Mouse (Mus musculus) limb, embryonic 11.5 days (tissue): ENCODE results near the gene Slc25a28. TPM values are rescaled to one million over a fixed set of nuclear protein-coding genes. Genes with fewer than 3 reads are reported as not detected.
A peak's percentile ranks its signal among the peaks of the same experiment; 100 is the strongest.

ENCODE experiments used
- ATAC-seq: fragments of 200-750 bp; cut with Nextera tagmentation; 2 replicates; pipeline ENCODE4 v1.8.0; 2017; ENCODE audit warnings: low read depth; ENCODE audit not compliant: insufficient number of reproducible peaks, low FRiP score, low TSS enrichment
- DNase-seq: peaks from one replicate; pipeline ENCODE4 v3.0.0-alpha.2; 2015; ENCODE audit warnings: low spot score
- H3K27ac ChIP-seq: fragments of 300-500 bp; sonication (generic); replicated peaks from 2 replicates; pipeline ENCODE4 v1.5.1; 2014; ENCODE audit warnings: low read depth, mild to moderate bottlenecking, low read length
- H3K27me3 ChIP-seq: fragments of 300-500 bp; sonication (generic); 2 replicates; pipeline ENCODE4 v1.6.1; 2014; ENCODE audit warnings: mild to moderate bottlenecking, low read length, mixed read lengths; ENCODE audit not compliant: control insufficient read depth, insufficient read depth
- H3K36me3 ChIP-seq: fragments of 300-500 bp; sonication (generic); 2 replicates; pipeline ENCODE4 v1.6.1; 2014; ENCODE audit warnings: mild to moderate bottlenecking, low read length, moderate library complexity, mixed read lengths; ENCODE audit not compliant: control insufficient read depth, insufficient read depth
- H3K4me1 ChIP-seq: fragments of 300-500 bp; sonication (generic); 2 replicates; pipeline ENCODE4 v1.6.1; 2014; ENCODE audit warnings: low read length, mixed read lengths; ENCODE audit not compliant: control insufficient read depth, insufficient read depth
- H3K4me2 ChIP-seq: fragments of 300-500 bp; sonication (generic); 2 replicates; pipeline ENCODE4 v1.6.1; 2014; ENCODE audit warnings: low read depth, mild to moderate bottlenecking, moderate library complexity; ENCODE audit not compliant: severe bottlenecking
- H3K4me3 ChIP-seq: fragments of 300-500 bp; sonication (generic); 2 replicates; pipeline ENCODE4 v1.5.1; 2014; ENCODE audit warnings: low read depth, low read length
- H3K9ac ChIP-seq: fragments of 300-500 bp; sonication (generic); 2 replicates; pipeline ENCODE4 v1.6.1; 2014; ENCODE audit warnings: mild to moderate bottlenecking, low read length
- H3K9me3 ChIP-seq: fragments of 300-500 bp; sonication (generic); 2 replicates; pipeline ENCODE4 v1.6.1; 2016; ENCODE audit warnings: low read length; ENCODE audit not compliant: control insufficient read depth
- WGBS: fragments of 180-500 bp; shearing (Covaris S2); extraction: QIAGEN DNeasy Blood & Tissue Kit; methylation state at CpG from one replicate; pipeline ENCODE4 v1.1.7; 2014; 5-methylcytosine and 5-hydroxymethylcytosine counted together
- polyA plus RNA-seq: library from polyadenylated mRNA; unstranded; fragments of >200 nt; fragmentation: Nextera tagmentation; extraction: Ambion mirVana; gene quantifications from 2 replicates; pipeline ENCODE4 v1.2.1, GENCODE M21; 2014

Gene Slc25a28
- polyA plus RNA-seq: 10.3 and 11.2 TPM in 2 replicates

DNA sequence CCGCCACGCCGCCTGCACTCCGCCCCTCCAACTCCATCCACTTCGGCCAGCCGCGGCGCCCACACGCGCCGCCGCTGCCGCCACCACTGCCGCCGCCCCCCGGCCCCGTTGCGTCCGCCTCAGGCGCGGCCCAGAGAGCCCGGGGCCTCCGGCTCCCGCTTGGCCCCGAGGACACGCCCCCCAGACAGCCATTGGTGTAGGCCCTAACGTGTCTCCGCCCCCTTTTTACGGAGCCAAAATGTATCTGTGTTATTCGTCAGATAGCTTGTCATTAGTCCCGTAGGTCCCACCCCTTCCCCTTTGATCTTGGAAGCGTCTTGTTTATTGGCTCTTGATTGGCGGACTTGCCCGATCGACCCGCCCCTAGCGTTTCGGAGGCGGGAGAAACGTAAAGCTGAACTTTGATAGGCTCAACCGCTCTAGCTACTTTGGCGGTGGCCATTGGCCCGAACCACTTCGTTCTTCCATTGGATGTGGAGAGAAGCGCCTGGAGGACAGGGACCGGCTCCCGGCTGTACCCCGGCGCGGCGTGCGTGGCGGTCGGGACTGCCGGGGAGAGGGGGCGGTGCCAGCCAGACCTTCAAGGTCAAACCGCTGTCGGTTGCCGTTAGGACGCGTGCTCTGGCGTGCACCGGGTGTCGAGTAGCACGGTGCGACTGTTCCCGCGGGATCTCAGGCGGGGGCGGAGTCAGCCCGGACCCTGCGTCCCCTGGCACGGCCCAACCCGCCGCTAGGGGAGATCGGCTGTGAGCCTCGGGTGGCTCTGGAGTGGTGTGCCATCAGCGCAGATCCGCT lies at the start of gene Slc25a28:
TSS of gene Slc25a28 (minus strand) at position 152 of the 795 bp plus-strand sequence.
- H3K9me3 ChIP-seq: no peaks in the 10 kb centered on the region
- H3K36me3 ChIP-seq: no peaks in the 10 kb centered on the region
- peaks cover 8% of the 10 kb centered on the region; the same call in 1 of the 2 replicates for H3K4me1 ChIP-seq
- H3K9ac ChIP-seq: peak within 1 kb of the TSS; percentile 88
- peak; percentile 98 for ATAC-seq
- peak within 1 kb of the TSS; percentile 82 for H3K4me3 ChIP-seq
- DNase-seq: peak; percentile 96
- H3K4me2 ChIP-seq: peak within 1 kb of the TSS; percentile 90
- WGBS: under 1% methylated on average over 73 of the region's 79 CpGs
- H3K27ac ChIP-seq: peak within 1 kb of the TSS; percentile 87
- H3K27me3 ChIP-seq: no peaks in the 10 kb centered on the region

- no peaks in the 10 kb centered on the region for H3K9me3 ChIP-seq
- ATAC-seq: no peak
- DNase-seq: no peak
- no peak overlapping the region for H3K4me3 ChIP-seq
- no peak overlapping the region for H3K9ac ChIP-seq
- H3K4me1 ChIP-seq: no peaks in the 10 kb centered on the region
- 93% methylated on average over 20 of the region's 20 CpGs for WGBS
- H3K27me3 ChIP-seq: no peaks in the 10 kb centered on the region
- no peak overlapping the region for H3K27ac ChIP-seq
- H3K4me2 ChIP-seq: no peak overlapping the region
- H3K36me3 ChIP-seq: peaks cover 7% of the 10 kb centered on the region
Observed at GRCm38 (mm10) chr19:43724194-43724593, 49.5 kb upstream of the Slc25a28 start.

DNA sequence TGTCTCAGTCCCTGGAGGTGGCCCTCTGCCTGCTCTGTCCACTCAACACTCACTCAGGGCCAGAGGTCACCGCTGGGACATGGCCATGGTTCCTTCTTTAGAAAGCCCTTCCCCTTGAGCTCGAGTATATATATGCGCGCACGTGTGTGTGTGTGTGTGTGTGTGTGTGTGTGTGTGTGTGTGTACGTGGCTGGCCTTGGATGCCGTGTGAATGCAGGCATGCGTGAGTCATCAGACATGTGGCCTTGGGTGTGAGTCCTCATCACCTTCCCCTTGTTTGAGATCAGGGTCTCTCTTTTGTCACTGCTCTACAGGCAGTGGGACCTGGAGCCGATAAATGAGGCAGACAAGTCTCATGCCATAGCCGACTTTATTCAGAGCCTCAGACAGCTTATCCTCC lies 48.8 kb upstream of the Slc25a28 start:
- DNase-seq (no peak), ATAC-seq (no peak)
- Histone ChIP-seq H3K9me3 (no peaks in the 10 kb centered on the region), H3K4me1 (no peaks in the 10 kb centered on the region), H3K27ac (no peak overlapping the region), H3K4me3 (no peak overlapping the region), H3K4me2 (no peak overlapping the region), H3K36me3 (peaks cover 7% of the 10 kb centered on the region), H3K27me3 (no peaks in the 10 kb centered on the region), H3K9ac (no peak overlapping the region)
- WGBS: 91% methylated on average over 10 of the region's 10 CpGs

- no peak for ATAC-seq
- no peak overlapping the region for H3K27ac ChIP-seq
- WGBS: 77% methylated on average over 8 of the region's 8 CpGs
Observed at GRCm38 (mm10) chr19:43722891-43723290, 48.2 kb upstream of the Slc25a28 start.

GRCm38 (mm10) chr19:43720061-43720460 lies 45.4 kb upstream of the Slc25a28 start:
- peaks cover 2% of the 10 kb centered on the region for H3K36me3 ChIP-seq
- no peak overlapping the region for H3K4me2 ChIP-seq
- no peak overlapping the region for H3K27ac ChIP-seq
- no peak overlapping the region for H3K9ac ChIP-seq
- DNase-seq (no peak), ATAC-seq (no peak)
- no peaks in the 10 kb centered on the region for H3K4me1 ChIP-seq
- H3K4me3 ChIP-seq: no peak overlapping the region
- no peaks in the 10 kb centered on the region for H3K9me3 ChIP-seq
- WGBS: 94% methylated on average over 11 of the region's 11 CpGs
- H3K27me3 ChIP-seq: no peaks in the 10 kb centered on the region

More at GRCm38 (mm10) chr19:43722891-43723290, 48.2 kb upstream of the Slc25a28 start:
- Histone ChIP-seq H3K4me2 (no peak overlapping the region; the same call in 1 of the 2 replicates), H3K9ac (no peak overlapping the region), H3K4me1 (no peaks in the 10 kb centered on the region), H3K4me3 (no peak overlapping the region), H3K36me3 (peaks cover 7% of the 10 kb centered on the region), H3K27me3 (no peaks in the 10 kb centered on the region), H3K9me3 (no peaks in the 10 kb centered on the region)
- no peak for DNase-seq

- Histone ChIP-seq H3K4me1 (no peaks in the 10 kb centered on the region), H3K9me3 (no peaks in the 10 kb centered on the region), H3K27me3 (no peaks in the 10 kb centered on the region), H3K27ac (no peak overlapping the region), H3K4me3 (no peak overlapping the region), H3K4me2 (no peak overlapping the region), H3K9ac (no peak overlapping the region), H3K36me3 (no peaks in the 10 kb centered on the region; the same call in 1 of the 2 replicates)
- no peak for DNase-seq
- 75% methylated on average over 5 of the region's 5 CpGs for WGBS
- ATAC-seq: no peak
Observed at GRCm38 (mm10) chr19:43711971-43712370, 37.3 kb upstream of the Slc25a28 start.

GRCm38 (mm10) chr19:43711159-43711916 lies 36.7 kb upstream of the Slc25a28 start:
- no peak overlapping the region for H3K4me2 ChIP-seq
- H3K4me1 ChIP-seq: no peaks in the 10 kb centered on the region
- no peaks in the 10 kb centered on the region for H3K9me3 ChIP-seq
- no peak overlapping the region for H3K4me3 ChIP-seq
- H3K36me3 ChIP-seq: no peaks in the 10 kb centered on the region; the same call in 1 of the 2 replicates
- no peak overlapping the region for H3K27ac ChIP-seq
- no peak overlapping the region for H3K9ac ChIP-seq
- no peaks in the 10 kb centered on the region for H3K27me3 ChIP-seq
- ATAC-seq (no peak), DNase-seq (no peak)
- 63% methylated on average over 21 of the region's 22 CpGs for WGBS

DNA sequence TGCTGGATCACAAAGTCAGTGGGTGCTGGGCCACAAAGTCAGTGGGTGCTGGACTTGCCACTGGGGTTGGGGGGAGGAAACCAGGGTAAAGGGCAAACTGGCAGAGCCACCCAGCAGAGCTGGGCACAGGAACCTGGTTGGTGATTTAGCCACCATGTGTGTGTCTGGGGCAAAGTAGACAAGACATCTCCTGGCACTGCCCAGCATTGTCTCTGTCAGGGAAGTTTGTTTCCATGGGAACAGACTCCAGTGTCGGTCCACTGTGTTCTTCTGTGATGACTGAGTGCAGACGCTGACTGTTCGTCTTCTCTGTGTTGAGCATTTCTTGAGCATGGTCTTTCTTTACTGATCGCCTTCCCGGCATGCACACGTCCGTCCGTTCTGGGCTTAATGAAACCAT lies 34.6 kb upstream of the Slc25a28 start:
- Histone ChIP-seq H3K9ac (no peak overlapping the region), H3K9me3 (no peaks in the 10 kb centered on the region), H3K4me1 (no peaks in the 10 kb centered on the region), H3K4me2 (no peak overlapping the region), H3K27me3 (no peaks in the 10 kb centered on the region), H3K36me3 (peaks cover 3% of the 10 kb centered on the region; the same call in 1 of the 2 replicates), H3K27ac (no peak overlapping the region), H3K4me3 (no peak overlapping the region)
- DNase-seq: no peak
- no peak for ATAC-seq
- WGBS: 92% methylated on average over 8 of the region's 8 CpGs
